Mouse (Mus musculus) heart, adult 2 months (tissue): ENCODE results near the gene Gnb5.

Experiments
- CTCF ChIP-seq: fragments of 200-600 bp; IDR thresholded peaks from 2 replicates; pipeline ENCODE4 v1.8.1; 2022; ENCODE audit warnings: antibody characterized with exemption, mild to moderate bottlenecking, moderate library complexity
- POLR2A ChIP-seq: fragments of 200-500 bp; IDR thresholded peaks from 2 replicates; pipeline ENCODE4 v1.6.1; 2011; ENCODE audit warnings: mild to moderate bottlenecking, low read depth, low read length, control low read depth; ENCODE audit not compliant: insufficient read depth

GRCm38 (mm10) chr9:75264008-75264718 is 41.9 kb upstream of the Gnb5 start:
- TF ChIP-seq CTCF = no peak
- no peak for TF ChIP-seq POLR2A
